Mouse (Mus musculus) forebrain, embryonic 11.5 days (tissue): ENCODE measurements around the gene Olfr1474. TPM values are rescaled to one million over a fixed set of nuclear protein-coding genes. Genes with fewer than 3 reads are reported as not detected.
"Not testable (repeated sequence)": the region's sequence is repeated elsewhere in the genome, so short reads cannot be mapped to it uniquely, and the experiment has no call there.

Experiments used
- ATAC-seq: fragments of 200-750 bp; cut with Nextera tagmentation; replicated peaks from 2 replicates; pipeline ENCODE4 v1.8.0; 2017; ENCODE audit warnings: moderate TSS enrichment; ENCODE audit not compliant: low FRiP score
- DNase-seq: peaks from one replicate; pipeline ENCODE4 v3.0.0-alpha.2; 2017; ENCODE audit warnings: low spot score
- H3K27ac ChIP-seq: fragments of 300-500 bp; sonication (generic); 2 replicates; pipeline ENCODE4 v1.5.1; 2014; ENCODE audit warnings: low read depth, low read length
- H3K27me3 ChIP-seq: fragments of 300-500 bp; sonication (generic); 2 replicates; pipeline ENCODE4 v1.6.1; 2014; ENCODE audit warnings: mild to moderate bottlenecking, low read length, mixed read lengths; ENCODE audit not compliant: control insufficient read depth, insufficient read depth
- H3K36me3 ChIP-seq: fragments of 300-500 bp; sonication (generic); 2 replicates; pipeline ENCODE4 v1.6.1; 2014; ENCODE audit warnings: mild to moderate bottlenecking, low read length, moderate library complexity, mixed read lengths; ENCODE audit not compliant: control insufficient read depth, insufficient read depth
- H3K4me1 ChIP-seq: fragments of 300-500 bp; sonication (generic); replicated peaks from 2 replicates; pipeline ENCODE4 v1.6.1; 2014; ENCODE audit warnings: low read length, mixed read lengths; ENCODE audit not compliant: control insufficient read depth, insufficient read depth
- H3K4me2 ChIP-seq: fragments of 300-500 bp; sonication (generic); 2 replicates; pipeline ENCODE4 v1.6.1; 2014; ENCODE audit warnings: low read depth, mild to moderate bottlenecking, low read length, moderate library complexity, mixed read lengths; ENCODE audit not compliant: severe bottlenecking
- H3K4me3 ChIP-seq: fragments of 300-500 bp; sonication (generic); 2 replicates; pipeline ENCODE4 v1.5.1; 2014; ENCODE audit warnings: low read depth, low read length
- H3K9ac ChIP-seq: fragments of 300-500 bp; sonication (generic); 2 replicates; pipeline ENCODE4 v1.6.1; 2014; ENCODE audit warnings: low read length
- H3K9me3 ChIP-seq: fragments of 300-500 bp; sonication (generic); 2 replicates; pipeline ENCODE4 v1.6.1; 2016; ENCODE audit warnings: low read length, mixed read lengths; ENCODE audit not compliant: control insufficient read depth
- WGBS: fragments of 180-500 bp; shearing (Covaris S2); extraction: QIAGEN DNeasy Blood & Tissue Kit; methylation state at CpG from one replicate; pipeline ENCODE4 v1.1.7; 2014; 5-methylcytosine and 5-hydroxymethylcytosine counted together
- polyA plus RNA-seq: library from polyadenylated mRNA; unstranded; fragments of >200 nt; fragmentation: Nextera tagmentation; extraction: Ambion mirVana; gene quantifications from 2 replicates; pipeline ENCODE4 v1.2.1, GENCODE M21; 2014

Olfr1474 gene
- polyA plus RNA-seq, result not detected in 2 replicates

DNA sequence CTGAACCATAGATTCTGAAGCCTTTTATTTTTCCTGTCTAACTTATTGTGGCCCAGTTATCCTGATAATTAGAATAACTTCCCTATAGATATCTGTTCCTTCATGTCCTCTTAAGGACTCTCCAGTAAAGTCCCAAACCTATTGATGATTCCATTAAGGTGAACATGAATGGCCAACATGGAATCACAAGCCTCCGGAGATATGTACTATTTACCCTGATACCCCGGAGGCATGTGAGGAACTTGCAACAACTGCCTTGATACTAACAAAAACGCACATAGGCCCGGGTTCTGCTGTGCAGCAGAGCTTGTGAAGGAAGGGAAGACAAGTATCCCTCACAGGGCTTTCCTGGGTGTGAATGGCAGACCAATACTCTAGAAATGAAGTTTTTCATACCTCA is at the start of gene Olfr1474:
Gene Olfr1474 (plus strand): TSS at position 301 of the 400 bp plus-strand sequence.
- H3K36me3 ChIP-seq, ATAC-seq, DNase-seq, H3K9ac ChIP-seq, H3K27ac ChIP-seq, H3K27me3 ChIP-seq, H3K4me3 ChIP-seq, H3K9me3 ChIP-seq, H3K4me1 ChIP-seq, H3K4me2 ChIP-seq: not testable (repeated sequence)
- 84% methylated on average over 4 of the region's 4 CpGs for WGBS

GRCm38 (mm10) chr19:13443109-13443508 is 26.3 kb upstream of the Olfr1474 start, which contains the start of gene Olfr1471:
Olfr1471 (plus strand) TSS chr19:13443409.
- not testable (repeated sequence) for H3K9ac ChIP-seq, H3K27me3 ChIP-seq, H3K36me3 ChIP-seq, DNase-seq, H3K4me1 ChIP-seq, H3K4me3 ChIP-seq, H3K9me3 ChIP-seq, ATAC-seq, H3K27ac ChIP-seq, H3K4me2 ChIP-seq
- WGBS, result 76% methylated on average over 2 of the region's 2 CpGs

GRCm38 (mm10) chr19:13455986-13456385 is 13.4 kb upstream of the Olfr1474 start, which contains the start of gene Olfr1472:
Olfr1472 (minus strand) TSS chr19:13456086.
- H3K27me3 ChIP-seq, result no peaks in the 10 kb centered on the region
- H3K9ac ChIP-seq, result no peak within 1 kb of the TSS
- H3K36me3 ChIP-seq, result no peaks in the 10 kb centered on the region
- H3K27ac ChIP-seq, result no peak within 1 kb of the TSS
- no peak within 1 kb of the TSS for H3K4me2 ChIP-seq
- no peaks in the 10 kb centered on the region; the same call in 1 of the 2 replicates for H3K9me3 ChIP-seq
- 84% methylated on average over 1 of the region's 1 CpGs for whole genome bisulfite sequencing
- DNase-seq, result no peak
- no peaks in the 10 kb centered on the region for H3K4me1 ChIP-seq
- ATAC-seq, result no peak
- H3K4me3 ChIP-seq, result no peak within 1 kb of the TSS

DNA sequence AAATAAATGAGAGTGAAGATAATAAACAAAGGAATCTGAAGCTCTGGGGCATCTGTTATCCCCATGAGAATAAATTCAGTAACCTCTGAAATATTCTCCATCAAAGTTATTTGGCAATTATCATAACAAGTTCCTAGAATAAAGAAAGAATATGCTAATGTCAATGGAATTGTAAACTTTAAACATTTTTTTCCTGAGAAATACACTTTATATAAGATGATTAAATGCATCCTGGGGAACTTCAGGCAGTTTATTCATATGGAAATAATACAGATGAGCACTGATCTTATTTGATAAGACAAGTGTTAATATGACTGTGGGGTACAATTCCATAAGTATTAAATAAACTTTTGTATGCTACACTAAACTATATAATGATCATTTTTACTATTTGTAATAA is 10.7 kb downstream of the Olfr1474 start, which contains the start of gene Olfr1475:
Gene Olfr1475 (minus strand): TSS at position 101 of the 400 bp plus-strand sequence.
- ATAC-seq, result no peak

DNA sequence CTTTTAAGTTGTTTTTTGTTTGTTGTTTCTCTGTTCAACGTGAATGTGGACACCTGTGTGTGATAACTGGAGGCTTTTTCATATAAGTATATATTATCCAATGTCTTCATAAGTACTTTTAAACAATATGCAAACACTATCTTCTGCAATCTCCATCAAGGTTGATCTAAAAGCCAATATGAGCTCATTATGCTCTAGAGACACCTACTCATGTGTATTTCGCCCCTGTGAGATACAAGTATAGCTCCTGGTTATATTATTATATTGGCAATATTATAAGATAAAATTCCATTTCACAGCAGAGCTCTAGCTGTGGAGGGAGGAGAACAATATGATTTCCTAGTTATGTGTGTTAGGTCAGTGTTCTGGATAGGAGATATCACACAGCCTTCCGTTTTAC is 30.9 kb downstream of the Olfr1474 start, which contains the start of gene Olfr1477:
Gene Olfr1477 (plus strand): TSS at position 301 of the 400 bp plus-strand sequence.
- Histone ChIP-seq H3K36me3 (no peaks in the 10 kb centered on the region), H3K27ac (no peak within 1 kb of the TSS), H3K9ac (no peak within 1 kb of the TSS), H3K27me3 (no peaks in the 10 kb centered on the region), H3K4me3 (no peak within 1 kb of the TSS), H3K4me1 (no peaks in the 10 kb centered on the region), H3K9me3 (no peaks in the 10 kb centered on the region; the same call in 1 of the 2 replicates), H3K4me2 (no peak within 1 kb of the TSS)
- 85% methylated on average over 3 of the region's 3 CpGs for WGBS
- no peak for ATAC-seq
- no peak for DNase-seq

More for the DNA sequence above, 10.7 kb downstream of the Olfr1474 start, which contains the start of gene Olfr1475:
- no peaks in the 10 kb centered on the region for H3K4me1 ChIP-seq
- no peaks in the 10 kb centered on the region for H3K36me3 ChIP-seq
- H3K4me2 ChIP-seq, result no peak within 1 kb of the TSS
- H3K9ac ChIP-seq, result no peak within 1 kb of the TSS
- no peaks in the 10 kb centered on the region for H3K27me3 ChIP-seq
- no peak for DNase-seq
- H3K27ac ChIP-seq, result no peak within 1 kb of the TSS
- no peaks in the 10 kb centered on the region for H3K9me3 ChIP-seq
- H3K4me3 ChIP-seq, result no peak within 1 kb of the TSS

Other genes starting within 250 kb of the Olfr1474 start
- gene Olfr1463, start 238.2 kb upstream of the Olfr1474 start, polyA plus RNA-seq, result not detected in 2 replicates
- gene Olfr1465, start 154.0 kb upstream of the Olfr1474 start, polyA plus RNA-seq, result not detected in 2 replicates
- gene Olfr1466, start 130.7 kb upstream of the Olfr1474 start, polyA plus RNA-seq, result not detected in 2 replicates
- gene Olfr1467, start 107.3 kb upstream of the Olfr1474 start, polyA plus RNA-seq, result not detected in 2 replicates
- gene Olfr1469, start 61.7 kb upstream of the Olfr1474 start, polyA plus RNA-seq, result not detected in 2 replicates
- not detected in 2 replicates for gene Olfr1471, start 26.2 kb upstream of the Olfr1474 start, polyA plus RNA-seq
- gene Olfr1472, start 13.5 kb upstream of the Olfr1474 start, polyA plus RNA-seq, result not detected in 2 replicates
- not detected in 2 replicates for gene Olfr1475, start 10.6 kb downstream of the Olfr1474 start, polyA plus RNA-seq
- not detected in 2 replicates for gene Olfr1477, start 31.0 kb downstream of the Olfr1474 start, polyA plus RNA-seq
- not detected in 2 replicates for gene Olfr1480, start 58.3 kb downstream of the Olfr1474 start, polyA plus RNA-seq
- not detected in 2 replicates for gene Olfr1484, start 113.9 kb downstream of the Olfr1474 start, polyA plus RNA-seq
- gene Olfr1487, start 147.8 kb downstream of the Olfr1474 start, polyA plus RNA-seq, result not detected in 2 replicates
- not detected in 2 replicates for gene Olfr1489, start 162.1 kb downstream of the Olfr1474 start, polyA plus RNA-seq
- not detected in 2 replicates for gene Olfr1490, start 181.5 kb downstream of the Olfr1474 start, polyA plus RNA-seq
- not detected in 2 replicates for gene Olfr1491, start 227.7 kb downstream of the Olfr1474 start, polyA plus RNA-seq